Mouse (Mus musculus): ENCODE data around the gene 2010111I01Rik.

GRCm38 (mm10) chr13:63033364-63033763, 68.7 kb downstream of the 2010111I01Rik start:
- TF ChIP-seq CTCF (IDR thresholded peaks at IDR 0.05; ENCODE audit: extremely low read depth, insufficient read depth, low read length) (no peak), POLR2A (IDR thresholded peaks at IDR 0.05; ENCODE audit: extremely low read depth, insufficient read depth, low read length) (no peak)
